In the genomic region with DNA sequence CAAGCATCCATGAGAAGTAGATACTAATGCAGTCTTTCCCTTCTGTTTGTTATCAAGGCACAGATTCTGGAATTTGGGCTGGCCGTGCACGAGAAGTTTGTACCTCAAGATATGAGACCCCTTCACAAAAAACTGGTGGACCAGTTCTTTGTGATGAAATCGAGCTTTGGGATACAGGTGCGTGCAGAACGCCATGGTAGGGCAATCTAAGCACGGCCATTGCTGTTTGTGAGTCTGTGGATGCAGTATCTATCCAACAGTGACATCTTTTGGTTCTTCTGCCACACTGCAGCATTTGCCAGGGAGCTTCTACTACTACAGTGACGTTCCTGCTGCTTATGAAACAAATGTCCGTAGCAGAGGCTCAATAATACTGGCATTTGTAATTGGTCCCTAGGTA, we compare ENCODE assay signal across 7 mouse cellular contexts.
DNase-seq lines count a peak whose midpoint lies in the region; ATAC-seq and TF ChIP-seq lines count a peak whose summit lies in the region.

No protein-coding gene starts in this region.

- WGBS in intestine, embryonic 14.5 days: 72% methylated on average over 8 of the region's 8 CpGs
- 70% methylated on average over 8 of the region's 8 CpGs for WGBS in intestine, embryonic 16.5 days
- WGBS in hindbrain, postnatal 0 days: 62% methylated on average over 8 of the region's 8 CpGs

- H3ac ChIP-seq in C2C12 (ENCODE audit: control insufficient read depth, insufficient read length, low read depth): no peak overlapping the region

- H3K9ac ChIP-seq in intestine, embryonic 14.5 days (ENCODE audit: low read length): no peak overlapping the region
- H3K9ac ChIP-seq in intestine, embryonic 16.5 days (ENCODE audit: low read depth, low read length): no peak overlapping the region
- H3K9ac ChIP-seq in hindbrain, postnatal 0 days (replicated peaks; ENCODE audit: low read length): no peak overlapping the region

- no peaks in the 10 kb centered on the region for H3K9me3 ChIP-seq in intestine, embryonic 14.5 days (ENCODE audit: control insufficient read depth, low read length)
- H3K9me3 ChIP-seq in intestine, embryonic 16.5 days (ENCODE audit: control insufficient read depth, low read length): no peaks in the 10 kb centered on the region
- no peaks in the 10 kb centered on the region for H3K9me3 ChIP-seq in hindbrain, postnatal 0 days (ENCODE audit: low read length)

- TF ChIP-seq CTCF in C2C12 (IDR thresholded peaks at IDR 0.05; ENCODE audit: control insufficient read depth, insufficient read depth, insufficient read length): peak; percentile 75
- TF ChIP-seq CTCF in hindbrain, postnatal 0 days (IDR thresholded peaks at IDR 0.05; ENCODE audit: low read depth): peak; percentile 85

- no peak overlapping the region for H3K4me3 ChIP-seq in intestine, embryonic 14.5 days (ENCODE audit: low read depth, low read length)
- no peak overlapping the region for H3K4me3 ChIP-seq in intestine, embryonic 16.5 days (ENCODE audit: low read length)
- H3K4me3 ChIP-seq in C2C12 (ENCODE audit: insufficient read depth, poor library complexity, severe bottlenecking): no peak overlapping the region
- no peak overlapping the region for H3K4me3 ChIP-seq in hindbrain, postnatal 0 days (ENCODE audit: low read length)

- no peaks in the 10 kb centered on the region for H3K79me2 ChIP-seq in C2C12 (ENCODE audit: control insufficient read depth, insufficient read depth)

- no peaks in the 10 kb centered on the region for H3K79me3 ChIP-seq in C2C12 (ENCODE audit: low read depth)

- peak; percentile 58 for DNase-seq in intestine, embryonic 14.5 days (ENCODE audit: low spot score)
- peak; percentile 65 for DNase-seq in ES-CJ7 (ENCODE audit: low read depth, low spot score)
- DNase-seq in hindbrain, postnatal 0 days (ENCODE audit: low spot score): peak; percentile 76
- peak; percentile 37 for DNase-seq in mesoderm, embryonic 11.5 days (ENCODE audit: low read depth, low spot score)
- no peak for DNase-seq in spleen, postnatal 4 days (ENCODE audit: low spot score in 2 of 2)

- H3K4me1 ChIP-seq in intestine, embryonic 14.5 days (replicated peaks; ENCODE audit: control insufficient read depth, insufficient read depth, low read length): no peaks in the 10 kb centered on the region
- H3K4me1 ChIP-seq in intestine, embryonic 16.5 days (ENCODE audit: control insufficient read depth, insufficient read depth, low read length): no peaks in the 10 kb centered on the region
- H3K4me1 ChIP-seq in hindbrain, postnatal 0 days (ENCODE audit: insufficient read depth, low read length): no peaks in the 10 kb centered on the region

- ATAC-seq in intestine, embryonic 14.5 days (replicated peaks; ENCODE audit: low FRiP score, low TSS enrichment, low read depth): no peak
- ATAC-seq in intestine, embryonic 16.5 days: no peak
- peak; percentile 72 for ATAC-seq in hindbrain, postnatal 0 days

- no peak overlapping the region for H3K4me2 ChIP-seq in intestine, embryonic 14.5 days (ENCODE audit: low read length)
- no peak overlapping the region for H3K4me2 ChIP-seq in intestine, embryonic 16.5 days (ENCODE audit: low read depth, low read length)
- H3K4me2 ChIP-seq in hindbrain, postnatal 0 days (ENCODE audit: low read depth, low read length): no peak overlapping the region

- H3K36me3 ChIP-seq in intestine, embryonic 14.5 days (ENCODE audit: control insufficient read depth, insufficient read depth, low read length): no peaks in the 10 kb centered on the region
- H3K36me3 ChIP-seq in intestine, embryonic 16.5 days (ENCODE audit: control insufficient read depth, insufficient read depth, low read length): no peaks in the 10 kb centered on the region
- no peaks in the 10 kb centered on the region for H3K36me3 ChIP-seq in C2C12 (ENCODE audit: control insufficient read depth, insufficient read depth)
- H3K36me3 ChIP-seq in hindbrain, postnatal 0 days (ENCODE audit: insufficient read depth, low read length): peaks cover 23% of the 10 kb centered on the region; the same call in 1 of the 2 replicates

- H3K27me3 ChIP-seq in intestine, embryonic 14.5 days (replicated peaks; ENCODE audit: control insufficient read depth, insufficient read depth, low read length): no peaks in the 10 kb centered on the region
- H3K27me3 ChIP-seq in intestine, embryonic 16.5 days (replicated peaks; ENCODE audit: control insufficient read depth, insufficient read depth, low read length): no peaks in the 10 kb centered on the region
- no peaks in the 10 kb centered on the region for H3K27me3 ChIP-seq in C2C12 (ENCODE audit: control insufficient read depth, insufficient read depth, insufficient read length)
- no peaks in the 10 kb centered on the region for H3K27me3 ChIP-seq in hindbrain, postnatal 0 days (ENCODE audit: insufficient read depth, low read length)

- H3K27ac ChIP-seq in intestine, embryonic 14.5 days (ENCODE audit: low read depth): no peak overlapping the region
- no peak overlapping the region for H3K27ac ChIP-seq in intestine, embryonic 16.5 days (ENCODE audit: low read length)
- H3K27ac ChIP-seq in hindbrain, postnatal 0 days: no peak overlapping the region

TF ChIP-seq in C2C12, 6 proteins besides CTCF, POLR2A, EP300 and RAD21:
- no peak for TF ChIP-seq MYOD1 (IDR thresholded peaks at IDR 0.05; ENCODE audit: control insufficient read depth, insufficient read length, low read depth)
- no peak for TF ChIP-seq FOSL1 (IDR thresholded peaks at IDR 0.05; ENCODE audit: insufficient read depth, low read length, poor library complexity, severe bottlenecking)
- TF ChIP-seq MAX (IDR thresholded peaks at IDR 0.05): no peak
- TF ChIP-seq MYOG (IDR thresholded peaks at IDR 0.05; ENCODE audit: control insufficient read depth, extremely low read depth, insufficient read length): no peak
- no peak for TF ChIP-seq USF1 (IDR thresholded peaks at IDR 0.05; ENCODE audit: low read depth)
- no peak for TF ChIP-seq CEBPB (IDR thresholded peaks at IDR 0.05; ENCODE audit: low read depth)
TF ChIP-seq in C2C12: peak in this region for 0.

Comparison
In these comparisons a context has a peak if more than half of its experiments do, and no peak if none do; other contexts are left out.
1. DNase-seq: peak in intestine, embryonic 14.5 days (single experiment), ES-CJ7 (single experiment), hindbrain, postnatal 0 days (single experiment) and mesoderm, embryonic 11.5 days (single experiment); none in spleen, postnatal 4 days (0 of 2).